Mouse (Mus musculus) embryonic facial prominence, embryonic 13.5 days (tissue): ENCODE data around the gene Ttyh1. TPM values are rescaled to one million over a fixed set of nuclear protein-coding genes. Genes with fewer than 3 reads are reported as not detected.

Experiments used
- ATAC-seq: fragments of 200-750 bp; cut with Nextera tagmentation; 2 replicates; pipeline ENCODE4 v1.8.0; 2017; ENCODE audit warnings: low read depth; ENCODE audit not compliant: insufficient number of reproducible peaks, insufficient read depth, low FRiP score, low TSS enrichment
- H3K27ac ChIP-seq: fragments of 300-500 bp; sonication (generic); 2 replicates; pipeline ENCODE4 v1.5.1; 2015; ENCODE audit warnings: moderate library complexity, mild to moderate bottlenecking, inconsistent platforms
- H3K27me3 ChIP-seq: fragments of 300-500 bp; sonication (generic); 2 replicates; pipeline ENCODE4 v1.6.1; 2015; ENCODE audit warnings: mild to moderate bottlenecking, inconsistent platforms
- H3K36me3 ChIP-seq: fragments of 300-500 bp; sonication (generic); 2 replicates; pipeline ENCODE4 v1.6.1; 2015; ENCODE audit warnings: mild to moderate bottlenecking, inconsistent platforms
- H3K4me1 ChIP-seq: fragments of 300-500 bp; sonication (generic); 2 replicates; pipeline ENCODE4 v1.6.1; 2015; ENCODE audit warnings: inconsistent platforms
- H3K4me2 ChIP-seq: fragments of 300-500 bp; sonication (generic); 2 replicates; pipeline ENCODE4 v1.6.1; 2015; ENCODE audit warnings: moderate library complexity, mild to moderate bottlenecking, inconsistent platforms
- H3K4me3 ChIP-seq: fragments of 300-500 bp; sonication (generic); 2 replicates; pipeline ENCODE4 v1.5.1; 2015; ENCODE audit warnings: mild to moderate bottlenecking, inconsistent platforms
- H3K9ac ChIP-seq: fragments of 300-500 bp; sonication (generic); 2 replicates; pipeline ENCODE4 v1.6.1; 2015; ENCODE audit warnings: mild to moderate bottlenecking, inconsistent platforms
- H3K9me3 ChIP-seq: fragments of 300-500 bp; sonication (generic); 2 replicates; pipeline ENCODE4 v1.6.1; 2016; ENCODE audit warnings: inconsistent platforms
- WGBS: fragments of 180-500 bp; shearing (Covaris S2); methylation state at CpG from one replicate; pipeline ENCODE4 v1.1.7; 2015; ENCODE audit warnings: mixed read lengths; 5-methylcytosine and 5-hydroxymethylcytosine counted together
- polyA plus RNA-seq: library from polyadenylated mRNA; unstranded; fragments of >200 nt; fragmentation: Nextera tagmentation; extraction: Ambion mirVana; gene quantifications from 2 replicates; pipeline ENCODE4 v1.2.1, GENCODE M21; 2015

Ttyh1 gene
- polyA plus RNA-seq, 1 experiment from 2014 or later: 3.7 TPM

DNA sequence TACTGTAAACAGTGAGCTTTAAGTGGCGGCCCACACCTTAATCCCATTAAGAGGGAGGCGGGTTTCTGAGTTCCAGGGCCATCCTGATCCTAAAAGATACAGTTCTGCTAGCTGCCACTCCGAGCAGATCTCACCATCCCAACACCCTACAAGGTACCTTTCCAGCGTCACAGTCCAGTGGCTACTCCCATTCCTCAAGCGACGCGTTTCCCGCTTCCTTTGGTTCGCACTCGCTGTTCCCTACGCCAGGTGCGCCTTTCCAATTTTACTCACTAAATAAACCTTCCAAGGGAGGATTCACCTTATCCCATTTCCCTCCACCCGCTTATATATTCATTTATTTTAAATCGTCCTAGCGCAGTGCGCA, 17.2 kb downstream of the Ttyh1 start:
- Histone ChIP-seq H3K4me1 (peaks cover 15% of the 10 kb centered on the region), H3K4me2 (peak overlapping the region; percentile 83), H3K27me3 (no peaks in the 10 kb centered on the region), H3K36me3 (peaks cover 30% of the 10 kb centered on the region), H3K9me3 (no peaks in the 10 kb centered on the region), H3K27ac (peak overlapping the region; percentile 74), H3K9ac (peak overlapping the region; percentile 91), H3K4me3 (peak overlapping the region; percentile 95)
- ATAC-seq: peak; percentile 5; the same call in 1 of the 2 replicates
- under 1% methylated on average over 16 of the region's 16 CpGs for WGBS

DNA sequence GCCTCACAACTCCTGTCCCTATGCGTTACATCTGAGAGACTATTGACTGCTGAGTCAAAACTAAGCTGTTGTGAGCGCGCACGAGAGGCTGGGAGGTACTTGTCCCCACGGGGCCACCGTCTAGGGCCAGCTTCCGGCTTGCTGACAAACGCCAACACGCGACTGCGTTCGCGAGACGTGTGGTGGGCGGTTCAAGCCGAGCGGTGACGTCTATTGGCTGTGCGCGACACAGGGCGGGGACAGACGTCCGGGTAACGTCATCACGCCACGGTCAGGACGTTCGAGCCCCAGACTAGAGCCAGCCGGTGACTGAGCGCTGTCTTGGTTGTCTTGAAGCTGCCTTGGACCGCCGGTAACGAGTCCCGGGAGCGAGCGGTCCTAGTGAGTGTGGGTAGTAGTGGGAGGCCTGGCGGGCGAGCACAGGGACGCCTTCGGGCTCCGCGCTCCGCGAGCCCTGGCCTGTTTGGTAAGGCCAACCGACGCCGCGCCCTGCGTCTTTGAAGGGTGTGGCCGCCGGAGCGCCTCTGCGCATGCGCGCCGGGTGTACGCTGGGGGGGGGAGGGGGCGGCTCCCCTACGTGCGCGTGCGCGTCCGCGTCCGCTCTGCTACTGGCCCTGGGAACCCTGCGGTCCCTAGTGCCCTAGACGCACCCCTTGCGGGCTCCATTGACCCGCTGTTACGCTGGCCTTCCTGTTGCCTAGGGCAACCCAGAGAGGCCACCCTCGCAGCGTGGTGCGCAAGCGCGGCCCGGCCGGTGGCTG, 17.7 kb downstream of the Ttyh1 start, which contains the start of gene Leng8:
Gene Leng8 (plus strand): TSS at position 269 of the 761 bp plus-strand sequence.
- H3K27ac ChIP-seq: peak within 1 kb of the TSS; percentile 94
- peak within 1 kb of the TSS; percentile 83 for H3K4me2 ChIP-seq
- H3K4me3 ChIP-seq: peak within 1 kb of the TSS; percentile 95
- no peaks in the 10 kb centered on the region for H3K27me3 ChIP-seq
- under 1% methylated on average over 59 of the region's 78 CpGs for WGBS
- ATAC-seq: peak; percentile 96
- H3K9ac ChIP-seq: peak within 1 kb of the TSS; percentile 91
- H3K36me3 ChIP-seq: peaks cover 35% of the 10 kb centered on the region
- H3K4me1 ChIP-seq: peaks cover 13% of the 10 kb centered on the region
- H3K9me3 ChIP-seq: no peaks in the 10 kb centered on the region

DNA sequence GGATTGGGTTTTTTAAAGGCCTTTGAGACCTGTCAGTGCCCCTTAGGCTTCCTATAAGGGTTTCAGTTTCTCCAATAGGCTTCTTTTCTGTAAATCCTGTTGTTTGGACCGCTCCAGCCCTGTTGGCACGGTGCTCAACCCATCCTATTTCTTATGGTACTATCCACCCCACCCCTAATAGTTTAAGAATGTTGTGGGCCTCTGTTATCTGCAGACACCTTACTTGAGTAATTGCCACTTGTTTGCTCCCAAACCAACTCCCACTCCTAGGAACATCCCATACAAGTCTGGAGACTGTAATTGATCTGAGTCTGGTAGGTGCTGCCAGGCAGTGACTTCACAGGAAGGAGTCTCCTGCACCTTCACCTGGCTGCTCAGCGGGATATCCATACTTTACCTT, 18.5 kb downstream of the Ttyh1 start:
- peaks cover 13% of the 10 kb centered on the region for H3K4me1 ChIP-seq
- H3K4me3 ChIP-seq: peak overlapping the region; percentile 95
- peak overlapping the region; percentile 91 for H3K9ac ChIP-seq
- H3K36me3 ChIP-seq: peaks cover 43% of the 10 kb centered on the region
- no peaks in the 10 kb centered on the region for H3K9me3 ChIP-seq
- peak overlapping the region; percentile 83 for H3K4me2 ChIP-seq
- ATAC-seq: no peak
- no peaks in the 10 kb centered on the region for H3K27me3 ChIP-seq
- WGBS: 51% methylated on average over 3 of the region's 3 CpGs
- H3K27ac ChIP-seq: no peak overlapping the region

DNA sequence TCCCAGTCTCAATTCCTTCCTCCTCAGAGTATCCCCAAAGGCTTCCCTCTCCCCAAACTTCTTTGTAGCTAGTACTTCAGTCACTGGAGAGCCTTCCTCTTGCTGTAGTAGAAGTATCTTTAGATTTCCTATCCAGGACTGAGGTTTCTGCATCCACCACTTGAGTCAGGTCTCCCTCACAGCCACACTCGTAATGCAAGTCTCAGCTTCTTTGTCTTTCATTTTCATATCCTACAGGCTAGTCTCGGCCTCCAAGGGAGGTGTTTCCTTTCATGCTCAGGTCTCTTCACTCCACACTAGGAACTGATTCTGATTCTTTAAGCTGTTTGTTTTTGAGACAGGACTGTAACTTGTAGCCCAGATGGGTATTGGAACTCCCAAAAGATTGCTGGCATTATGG, 19.0 kb downstream of the Ttyh1 start:
- H3K4me3 ChIP-seq: peak overlapping the region; percentile 95
- WGBS: 86% methylated on average over 2 of the region's 2 CpGs
- H3K9me3 ChIP-seq: no peaks in the 10 kb centered on the region
- no peak overlapping the region for H3K27ac ChIP-seq
- H3K36me3 ChIP-seq: peaks cover 47% of the 10 kb centered on the region
- H3K4me1 ChIP-seq: peaks cover 13% of the 10 kb centered on the region
- H3K9ac ChIP-seq: peak overlapping the region; percentile 91
- H3K27me3 ChIP-seq: no peaks in the 10 kb centered on the region
- ATAC-seq: no peak
- peak overlapping the region; percentile 83 for H3K4me2 ChIP-seq

DNA sequence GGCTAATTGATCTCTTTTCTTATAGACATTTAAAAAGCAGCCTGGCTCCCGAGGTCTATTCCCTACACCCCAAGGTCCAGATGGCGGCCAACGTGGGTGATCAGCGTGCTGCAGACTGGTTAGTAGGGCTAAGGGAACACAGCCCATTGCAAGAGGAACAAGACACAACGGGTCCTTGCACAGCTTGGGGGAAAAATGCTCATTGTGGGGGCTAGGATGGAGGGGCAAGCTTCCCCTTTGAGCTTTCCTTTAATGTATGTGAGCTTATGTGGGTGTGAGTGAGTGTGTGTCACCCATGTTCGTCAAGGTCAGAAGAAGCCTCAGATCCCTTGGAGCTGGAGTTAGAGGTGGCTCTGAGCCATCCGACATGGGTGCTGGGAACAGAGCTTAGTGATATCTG, 19.5 kb downstream of the Ttyh1 start:
- Histone ChIP-seq H3K4me1 (peaks cover 13% of the 10 kb centered on the region), H3K4me3 (no peak overlapping the region), H3K27ac (no peak overlapping the region), H3K27me3 (no peaks in the 10 kb centered on the region), H3K36me3 (peaks cover 52% of the 10 kb centered on the region), H3K9ac (0 out of 2 replicates have a peak overlapping the region, but pooled peaks have one; percentile 91), H3K4me2 (0 out of 2 replicates have a peak overlapping the region, but pooled peaks have one; percentile 83), H3K9me3 (no peaks in the 10 kb centered on the region)
- no peak for ATAC-seq
- 92% methylated on average over 7 of the region's 7 CpGs for WGBS

DNA sequence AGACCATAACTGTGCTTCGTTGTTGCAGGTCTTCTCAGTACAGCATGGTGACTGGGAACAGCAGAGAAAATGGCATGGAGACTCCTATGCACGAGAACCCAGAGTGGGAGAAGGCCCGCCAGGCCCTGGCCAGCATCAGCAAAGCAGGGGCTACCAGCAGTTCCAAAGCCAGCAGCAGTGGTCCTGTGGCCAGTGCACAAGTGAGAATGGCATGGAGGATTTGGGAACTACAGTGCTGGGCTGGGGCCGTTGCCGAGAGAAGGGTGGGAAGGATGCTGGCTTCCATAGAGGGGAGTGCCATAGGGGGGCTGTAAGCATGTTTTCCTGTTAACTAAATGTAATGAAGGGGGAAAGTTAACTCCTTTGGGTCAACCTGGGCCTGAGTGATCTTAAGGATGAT, 20.2 kb downstream of the Ttyh1 start:
- Histone ChIP-seq H3K9ac (no peak overlapping the region), H3K27ac (no peak overlapping the region), H3K36me3 (peaks cover 60% of the 10 kb centered on the region), H3K9me3 (no peaks in the 10 kb centered on the region), H3K4me1 (peaks cover 13% of the 10 kb centered on the region), H3K4me3 (no peak overlapping the region), H3K4me2 (no peak overlapping the region), H3K27me3 (no peaks in the 10 kb centered on the region)
- no peak for ATAC-seq
- WGBS: 92% methylated on average over 5 of the region's 5 CpGs

DNA sequence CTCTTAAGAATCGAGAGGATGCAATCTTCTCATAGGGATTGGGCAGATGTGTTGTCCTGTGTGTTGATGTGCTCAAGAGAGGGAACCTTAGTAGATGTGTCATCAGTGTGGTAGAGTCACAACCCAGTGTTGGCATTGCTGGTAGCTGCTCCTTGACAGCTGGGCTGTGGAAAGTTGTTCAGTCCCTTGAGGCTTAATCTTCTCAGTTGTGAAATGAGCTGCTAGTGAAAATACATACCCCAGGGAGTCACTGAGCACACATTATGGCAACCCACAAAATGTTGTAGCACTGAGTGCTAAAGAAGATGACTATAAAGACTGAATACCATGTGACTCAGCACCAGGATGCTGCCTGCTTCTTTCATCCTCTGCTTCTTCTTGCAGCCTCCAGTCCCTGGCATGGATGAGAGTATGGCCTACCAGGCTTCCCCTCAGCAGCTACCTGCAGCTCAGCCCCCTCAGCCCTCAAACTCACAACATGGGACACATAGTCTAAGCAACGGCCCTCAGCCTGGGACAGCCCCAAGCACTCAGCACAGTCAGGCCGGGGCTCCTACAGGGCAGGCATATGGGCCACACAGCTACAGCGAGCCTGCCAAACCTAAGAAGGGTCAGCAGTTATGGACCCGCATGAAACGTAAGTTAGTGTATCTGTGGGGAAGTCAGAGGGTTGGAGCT, 22.6 kb downstream of the Ttyh1 start:
- peaks cover 13% of the 10 kb centered on the region for H3K4me1 ChIP-seq
- H3K9me3 ChIP-seq: no peaks in the 10 kb centered on the region
- no peak overlapping the region for H3K9ac ChIP-seq
- WGBS: 92% methylated on average over 6 of the region's 6 CpGs
- H3K4me2 ChIP-seq: no peak overlapping the region
- no peak for ATAC-seq
- H3K27me3 ChIP-seq: no peaks in the 10 kb centered on the region
- H3K4me3 ChIP-seq: no peak overlapping the region
- no peak overlapping the region for H3K27ac ChIP-seq
- H3K36me3 ChIP-seq: peaks cover 84% of the 10 kb centered on the region

DNA sequence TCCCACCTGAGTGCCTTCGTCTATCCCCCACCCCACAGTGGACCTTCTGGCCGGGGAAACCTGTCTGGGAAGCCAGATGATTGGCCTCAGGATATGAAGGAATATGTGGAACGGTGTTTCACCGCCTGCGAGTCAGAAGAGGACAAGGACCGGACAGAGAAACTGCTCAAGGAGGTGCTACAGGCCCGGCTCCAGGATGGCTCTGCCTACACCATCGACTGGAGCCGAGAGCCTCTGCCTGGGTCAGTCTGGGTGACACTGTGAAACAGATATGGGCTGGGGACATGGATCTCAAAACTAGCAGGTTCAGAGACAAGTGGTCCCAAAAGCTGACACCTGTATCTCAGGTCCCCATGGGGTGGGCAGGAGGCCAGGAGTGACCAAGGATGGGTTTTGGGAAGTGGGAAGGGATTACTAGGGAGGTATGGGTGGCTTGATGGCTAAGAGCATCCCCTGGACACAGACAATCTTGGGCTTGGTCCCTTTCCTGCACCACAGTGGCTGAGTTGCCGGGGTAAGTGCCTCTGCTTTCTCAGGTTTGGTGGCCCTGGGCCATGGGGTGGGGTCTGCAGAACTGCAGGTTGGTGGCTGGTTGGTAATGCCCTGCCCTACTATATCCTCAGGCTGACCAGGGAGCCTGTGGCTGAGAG, 23.7 kb downstream of the Ttyh1 start:
- H3K9ac ChIP-seq: no peak overlapping the region
- no peak for ATAC-seq
- peaks cover 95% of the 10 kb centered on the region for H3K36me3 ChIP-seq
- H3K4me1 ChIP-seq: peaks cover 14% of the 10 kb centered on the region
- H3K27me3 ChIP-seq: no peaks in the 10 kb centered on the region
- WGBS: 96% methylated on average over 10 of the region's 10 CpGs
- H3K27ac ChIP-seq: no peak overlapping the region
- H3K4me3 ChIP-seq: no peak overlapping the region
- H3K9me3 ChIP-seq: no peaks in the 10 kb centered on the region
- H3K4me2 ChIP-seq: no peak overlapping the region

DNA sequence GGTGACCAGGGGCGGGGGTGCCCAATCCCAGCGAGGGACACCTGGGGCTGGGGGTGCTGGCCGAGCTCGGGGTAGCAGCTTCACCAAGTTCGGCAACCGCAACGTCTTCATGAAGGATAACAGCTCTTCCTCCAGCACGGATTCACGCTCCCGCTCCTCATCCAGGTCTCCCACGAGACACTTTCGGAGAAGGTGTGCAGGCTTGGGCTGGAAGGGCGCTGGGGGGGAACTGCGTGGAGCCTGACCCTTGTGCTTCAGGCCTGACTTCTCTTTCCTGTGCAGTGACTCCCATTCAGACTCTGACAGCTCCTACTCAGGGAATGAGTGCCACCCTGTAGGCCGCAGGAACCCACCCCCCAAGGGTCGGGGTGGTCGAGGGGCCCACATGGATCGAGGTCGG, 24.3 kb downstream of the Ttyh1 start:
- Histone ChIP-seq H3K27me3 (no peaks in the 10 kb centered on the region), H3K4me1 (peaks cover 14% of the 10 kb centered on the region), H3K4me3 (no peak overlapping the region), H3K9ac (no peak overlapping the region), H3K36me3 (peaks cover 98% of the 10 kb centered on the region), H3K9me3 (no peaks in the 10 kb centered on the region), H3K4me2 (no peak overlapping the region), H3K27ac (no peak overlapping the region)
- ATAC-seq: no peak
- WGBS: 94% methylated on average over 19 of the region's 19 CpGs

DNA sequence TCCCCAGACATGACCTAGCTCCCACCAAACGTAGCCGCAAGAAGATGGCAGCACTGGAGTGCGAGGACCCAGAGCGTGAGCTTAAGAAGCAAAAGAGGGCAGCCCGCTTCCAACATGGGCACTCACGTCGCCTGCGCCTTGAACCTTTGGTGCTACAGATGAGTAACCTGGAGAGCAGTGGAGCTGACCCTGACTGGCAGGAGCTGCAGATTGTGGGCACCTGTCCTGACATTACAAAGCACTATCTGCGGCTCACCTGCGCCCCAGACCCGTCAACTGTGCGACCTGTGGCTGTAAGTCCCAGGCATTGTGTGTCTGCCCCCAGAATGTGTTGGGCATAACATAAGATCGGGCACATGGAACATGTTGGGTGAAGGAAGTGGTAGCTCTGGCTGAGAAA, 24.8 kb downstream of the Ttyh1 start:
- H3K9me3 ChIP-seq: no peaks in the 10 kb centered on the region
- peaks cover 17% of the 10 kb centered on the region for H3K4me1 ChIP-seq
- H3K4me2 ChIP-seq: no peak overlapping the region
- 98% methylated on average over 13 of the region's 13 CpGs for WGBS
- H3K4me3 ChIP-seq: no peak overlapping the region
- no peak overlapping the region for H3K27ac ChIP-seq
- H3K9ac ChIP-seq: no peak overlapping the region
- H3K36me3 ChIP-seq: peaks cover 93% of the 10 kb centered on the region
- no peaks in the 10 kb centered on the region for H3K27me3 ChIP-seq
- ATAC-seq: no peak

DNA sequence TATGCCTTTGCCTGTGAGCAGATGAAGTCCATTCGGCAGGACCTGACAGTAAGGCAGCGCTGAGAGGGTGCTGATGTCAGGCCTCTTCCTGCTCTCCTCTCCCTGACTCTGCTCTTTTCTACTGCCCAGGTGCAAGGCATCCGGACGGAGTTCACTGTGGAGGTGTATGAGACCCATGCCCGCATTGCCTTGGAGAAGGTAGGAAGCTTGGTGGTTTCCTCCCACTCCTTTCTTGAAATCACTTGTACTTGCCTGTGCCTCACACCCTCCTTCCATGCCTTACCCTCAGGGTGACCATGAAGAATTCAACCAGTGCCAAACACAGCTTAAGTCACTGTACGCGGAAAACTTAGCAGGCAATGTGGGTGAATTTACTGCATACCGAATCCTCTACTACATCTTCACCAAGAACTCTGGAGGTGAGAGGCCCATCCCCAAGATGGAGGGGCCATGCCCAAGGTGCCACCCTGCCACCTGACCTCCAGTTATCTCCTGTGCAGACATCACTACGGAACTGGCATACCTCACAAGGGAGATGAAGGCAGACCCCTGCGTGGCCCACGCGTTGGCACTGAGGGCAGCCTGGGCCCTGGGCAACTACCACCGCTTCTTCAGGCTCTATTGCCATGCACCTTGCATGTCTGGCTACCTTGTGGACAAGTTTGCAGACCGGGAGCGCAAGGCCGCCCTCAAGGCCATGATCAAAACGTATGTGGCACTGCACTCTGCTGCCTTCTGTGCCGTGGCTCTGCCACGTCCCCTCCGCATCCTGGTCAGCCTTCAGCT, 25.8 kb downstream of the Ttyh1 start:
- H3K27ac ChIP-seq: no peak overlapping the region
- no peaks in the 10 kb centered on the region for H3K27me3 ChIP-seq
- 93% methylated on average over 20 of the region's 20 CpGs for WGBS
- no peak for ATAC-seq
- no peak overlapping the region for H3K9ac ChIP-seq
- H3K4me1 ChIP-seq: peaks cover 20% of the 10 kb centered on the region
- no peak overlapping the region for H3K4me2 ChIP-seq
- H3K4me3 ChIP-seq: no peak overlapping the region
- no peaks in the 10 kb centered on the region for H3K9me3 ChIP-seq
- peaks cover 84% of the 10 kb centered on the region for H3K36me3 ChIP-seq
